Mouse (Mus musculus): ENCODE results near the gene Zfp990. TPM values are rescaled to one million over a fixed set of nuclear protein-coding genes. Genes with fewer than 3 reads are reported as not detected.
"Not testable (repeated sequence)": the region's sequence is repeated elsewhere in the genome, so short reads cannot be mapped to it uniquely, and the experiment has no call there.

The Zfp990 gene
- polyA plus RNA-seq, 1 experiment from 2014 or later, result 0.09 TPM

- H3K4me1 ChIP-seq (ENCODE audit: control insufficient read depth, insufficient read depth, low read length); H3K4me2 ChIP-seq (ENCODE audit: low read depth); ATAC-seq (ENCODE audit: insufficient read depth, low FRiP score, low TSS enrichment); H3K27ac ChIP-seq (ENCODE audit: low read depth, low read length); H3K4me3 ChIP-seq (ENCODE audit: low read depth, low read length); H3K9me3 ChIP-seq (ENCODE audit: control insufficient read depth, low read length); H3K27me3 ChIP-seq (ENCODE audit: control insufficient read depth, insufficient read depth, low read length); H3K36me3 ChIP-seq (ENCODE audit: control insufficient read depth, insufficient read depth, low read length); H3K9ac ChIP-seq (ENCODE audit: low read length); DNase-seq (ENCODE audit: low spot score): not testable (repeated sequence)
- 73% methylated on average over 1 of the region's 1 CpGs for WGBS
Measured at GRCm38 (mm10) chr4:145517391-145517790, 6.8 kb downstream of the Zfp990 start.

GRCm38 (mm10) chr4:145543861-145544260 lies 33.3 kb downstream of the Zfp990 start:
- DNase-seq (ENCODE audit: low spot score); H3K9ac ChIP-seq (ENCODE audit: low read length); H3K36me3 ChIP-seq (ENCODE audit: control insufficient read depth, insufficient read depth, low read length); H3K4me1 ChIP-seq (ENCODE audit: control insufficient read depth, insufficient read depth, low read length); ATAC-seq (ENCODE audit: insufficient read depth, low FRiP score, low TSS enrichment); H3K4me2 ChIP-seq (ENCODE audit: low read depth); H3K27me3 ChIP-seq (ENCODE audit: control insufficient read depth, insufficient read depth, low read length); H3K27ac ChIP-seq (ENCODE audit: low read depth, low read length); H3K4me3 ChIP-seq (ENCODE audit: low read depth, low read length): not testable (repeated sequence)
- WGBS, result 82% methylated on average over 5 of the region's 5 CpGs
- H3K9me3 ChIP-seq (ENCODE audit: control insufficient read depth, low read length), result peaks cover 14% of the 10 kb centered on the region

- ATAC-seq (ENCODE audit: insufficient read depth, low FRiP score, low TSS enrichment); DNase-seq (ENCODE audit: low spot score); H3K27ac ChIP-seq (ENCODE audit: low read depth, low read length); H3K4me3 ChIP-seq (ENCODE audit: low read depth, low read length); H3K9ac ChIP-seq (ENCODE audit: low read length); H3K4me2 ChIP-seq (ENCODE audit: low read depth); H3K27me3 ChIP-seq (ENCODE audit: control insufficient read depth, insufficient read depth, low read length); H3K4me1 ChIP-seq (ENCODE audit: control insufficient read depth, insufficient read depth, low read length); H3K36me3 ChIP-seq (ENCODE audit: control insufficient read depth, insufficient read depth, low read length): not testable (repeated sequence)
- 37% methylated on average over 2 of the region's 2 CpGs for WGBS
- peaks cover 14% of the 10 kb centered on the region for H3K9me3 ChIP-seq (ENCODE audit: control insufficient read depth, low read length)
Measured at GRCm38 (mm10) chr4:145545106-145545505, 34.5 kb downstream of the Zfp990 start.

GRCm38 (mm10) chr4:145545734-145546349 lies 35.3 kb downstream of the Zfp990 start:
- H3K4me2 ChIP-seq (ENCODE audit: low read depth); H3K4me3 ChIP-seq (ENCODE audit: low read depth, low read length); H3K27me3 ChIP-seq (ENCODE audit: control insufficient read depth, insufficient read depth, low read length); DNase-seq (ENCODE audit: low spot score); H3K36me3 ChIP-seq (ENCODE audit: control insufficient read depth, insufficient read depth, low read length); H3K4me1 ChIP-seq (ENCODE audit: control insufficient read depth, insufficient read depth, low read length); H3K27ac ChIP-seq (ENCODE audit: low read depth, low read length); H3K9ac ChIP-seq (ENCODE audit: low read length); ATAC-seq (ENCODE audit: insufficient read depth, low FRiP score, low TSS enrichment): not testable (repeated sequence)
- peaks cover 14% of the 10 kb centered on the region for H3K9me3 ChIP-seq (ENCODE audit: control insufficient read depth, low read length)
- WGBS, result 79% methylated on average over 6 of the region's 6 CpGs

- not testable (repeated sequence) for H3K4me1 ChIP-seq (ENCODE audit: control insufficient read depth, insufficient read depth, low read length); ATAC-seq (ENCODE audit: insufficient read depth, low FRiP score, low TSS enrichment); H3K27ac ChIP-seq (ENCODE audit: low read depth, low read length); H3K9ac ChIP-seq (ENCODE audit: low read length); DNase-seq (ENCODE audit: low spot score); H3K4me2 ChIP-seq (ENCODE audit: low read depth); H3K36me3 ChIP-seq (ENCODE audit: control insufficient read depth, insufficient read depth, low read length); H3K27me3 ChIP-seq (ENCODE audit: control insufficient read depth, insufficient read depth, low read length); H3K4me3 ChIP-seq (ENCODE audit: low read depth, low read length)
- 86% methylated on average over 3 of the region's 3 CpGs for WGBS
- peaks cover 14% of the 10 kb centered on the region for H3K9me3 ChIP-seq (ENCODE audit: control insufficient read depth, low read length)
Measured at GRCm38 (mm10) chr4:145546477-145546876, 35.9 kb downstream of the Zfp990 start.

GRCm38 (mm10) chr4:145556680-145557079 lies 46.1 kb downstream of the Zfp990 start:
- H3K4me2 ChIP-seq (ENCODE audit: low read depth), result no peak overlapping the region
- H3K4me3 ChIP-seq (ENCODE audit: low read depth, low read length), result no peak overlapping the region
- H3K36me3 ChIP-seq (ENCODE audit: control insufficient read depth, insufficient read depth, low read length), result no peaks in the 10 kb centered on the region
- H3K9ac ChIP-seq (ENCODE audit: low read length), result no peak overlapping the region
- peaks cover 13% of the 10 kb centered on the region; the same call in 1 of the 2 replicates for H3K9me3 ChIP-seq (ENCODE audit: control insufficient read depth, low read length)
- no peaks in the 10 kb centered on the region for H3K27me3 ChIP-seq (ENCODE audit: control insufficient read depth, insufficient read depth, low read length)
- no peak for DNase-seq (ENCODE audit: low spot score)
- H3K4me1 ChIP-seq (ENCODE audit: control insufficient read depth, insufficient read depth, low read length), result no peaks in the 10 kb centered on the region
- no peak for ATAC-seq (ENCODE audit: insufficient read depth, low FRiP score, low TSS enrichment)
- H3K27ac ChIP-seq (ENCODE audit: low read depth, low read length), result no peak overlapping the region
- 64% methylated on average over 1 of the region's 1 CpGs for WGBS

- H3K4me3 ChIP-seq (ENCODE audit: low read depth, low read length), result no peak overlapping the region
- ATAC-seq (ENCODE audit: insufficient read depth, low FRiP score, low TSS enrichment), result peak; percentile 8; the same call in 1 of the 2 replicates
- H3K9ac ChIP-seq (ENCODE audit: low read length), result no peak overlapping the region
- H3K36me3 ChIP-seq (ENCODE audit: control insufficient read depth, insufficient read depth, low read length), result no peaks in the 10 kb centered on the region
- H3K4me2 ChIP-seq (ENCODE audit: low read depth), result no peak overlapping the region
- no peak for DNase-seq (ENCODE audit: low spot score)
- 43% methylated on average over 3 of the region's 3 CpGs for WGBS
- H3K9me3 ChIP-seq (ENCODE audit: control insufficient read depth, low read length), result 0 out of 2 replicates have a peak, but pooled peaks cover 8% of the 10 kb centered on the region
- no peaks in the 10 kb centered on the region for H3K4me1 ChIP-seq (ENCODE audit: control insufficient read depth, insufficient read depth, low read length)
- H3K27me3 ChIP-seq (ENCODE audit: control insufficient read depth, insufficient read depth, low read length), result no peaks in the 10 kb centered on the region
- H3K27ac ChIP-seq (ENCODE audit: low read depth, low read length), result no peak overlapping the region
Measured at GRCm38 (mm10) chr4:145559505-145560099, 49.0 kb downstream of the Zfp990 start.

- Histone ChIP-seq H3K4me1 (ENCODE audit: control insufficient read depth, insufficient read depth, low read length) (no peaks in the 10 kb centered on the region), H3K27ac (ENCODE audit: low read depth, low read length) (no peak overlapping the region), H3K4me3 (ENCODE audit: low read depth, low read length) (no peak overlapping the region), H3K27me3 (ENCODE audit: control insufficient read depth, insufficient read depth, low read length) (no peaks in the 10 kb centered on the region), H3K4me2 (ENCODE audit: low read depth) (no peak overlapping the region), H3K9ac (ENCODE audit: low read length) (no peak overlapping the region), H3K36me3 (ENCODE audit: control insufficient read depth, insufficient read depth, low read length) (no peaks in the 10 kb centered on the region), H3K9me3 (ENCODE audit: control insufficient read depth, low read length) (0 out of 2 replicates have a peak, but pooled peaks cover 2% of the 10 kb centered on the region)
- ATAC-seq (ENCODE audit: insufficient read depth, low FRiP score, low TSS enrichment) (no peak), DNase-seq (ENCODE audit: low spot score) (no peak)
- 73% methylated on average over 3 of the region's 3 CpGs for WGBS
Measured at GRCm38 (mm10) chr4:145564111-145564821, 53.7 kb downstream of the Zfp990 start.
